Mouse (Mus musculus) kidney, adult 2 months (tissue): ENCODE measurements around the gene Galnt10.

Source experiments
- CTCF ChIP-seq: fragments of 200-500 bp; conservative IDR thresholded peaks from 2 replicates; pipeline ENCODE4 v1.5.1; 2011; ENCODE audit warnings: low read depth, mild to moderate bottlenecking, control low read depth, low read length, moderate library complexity, mixed read lengths; ENCODE audit not compliant: insufficient read depth, insufficient read length
- POLR2A ChIP-seq: fragments of 200-500 bp; IDR thresholded peaks from one replicate; pipeline ENCODE4 v1.6.1; 2011; ENCODE audit warnings: low read depth, low read length, control low read depth

GRCm38 (mm10) chr11:57833296-57833977, 188.2 kb downstream of the Galnt10 start:
- TF ChIP-seq POLR2A = no peak
- TF ChIP-seq CTCF = no peak
